Mouse (Mus musculus): ENCODE results near the gene Mybph.

Mybph gene

DNA sequence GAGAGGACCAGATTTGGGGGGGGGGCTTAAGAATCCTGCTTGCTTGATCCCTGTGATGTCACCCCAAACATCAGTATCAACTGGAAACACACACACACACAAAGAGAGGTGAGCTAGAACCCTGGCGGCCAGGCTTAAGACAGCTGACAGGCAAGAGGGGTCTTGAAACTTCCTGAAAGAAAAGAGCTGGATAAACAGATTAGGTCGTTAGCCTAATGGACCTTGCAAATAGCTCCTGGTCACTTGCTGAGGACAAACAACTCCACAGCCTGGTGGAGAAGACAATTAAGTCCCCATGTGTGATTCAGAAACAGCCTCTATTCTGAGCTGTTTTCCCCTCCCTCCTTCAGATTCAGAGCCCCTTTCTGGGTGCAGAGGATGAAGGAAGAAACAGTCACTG lies 18.4 kb downstream of the Mybph start:
- DNase-seq: no peak

DNA sequence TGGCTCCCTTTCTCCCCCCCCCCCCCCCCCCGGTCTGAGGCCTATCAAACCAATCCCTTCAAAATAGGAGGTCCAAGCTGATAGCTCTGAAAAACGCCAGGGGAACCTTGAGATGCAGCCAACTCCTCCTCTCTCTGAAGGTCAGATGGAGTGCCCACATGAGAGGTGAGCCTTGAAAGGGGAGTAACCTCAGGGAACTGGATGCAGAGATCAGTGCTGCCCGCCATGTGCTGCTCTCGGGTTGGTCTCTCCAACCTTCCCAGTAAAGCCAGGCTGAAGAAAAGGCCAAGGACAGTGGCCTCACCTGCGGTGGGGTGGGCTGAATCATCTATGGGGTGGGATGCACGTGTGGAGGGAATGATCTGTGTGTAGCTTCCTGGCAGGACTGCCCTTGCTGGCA lies 19.1 kb downstream of the Mybph start:
- DNase-seq: no peak

DNA sequence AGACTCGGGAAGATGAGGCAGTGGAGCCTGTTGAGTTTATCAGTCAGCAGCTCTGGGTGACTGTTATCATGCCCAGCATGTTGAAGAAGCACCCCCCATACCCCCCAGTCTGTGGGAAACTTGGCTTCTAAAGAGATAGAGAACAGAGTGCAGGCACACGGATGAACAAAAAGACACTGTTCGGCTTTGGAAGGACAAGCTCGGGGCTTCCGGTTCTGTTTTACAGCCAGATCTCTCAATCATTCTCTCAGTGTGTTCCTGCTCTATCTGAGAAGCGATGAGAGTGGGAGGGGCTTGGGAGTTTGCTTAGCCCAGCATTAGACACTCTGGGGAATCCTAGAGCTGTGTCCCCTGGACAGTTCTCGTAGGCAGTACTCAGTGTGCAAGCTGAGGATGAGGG lies 20.2 kb downstream of the Mybph start:
- no peak for DNase-seq

DNA sequence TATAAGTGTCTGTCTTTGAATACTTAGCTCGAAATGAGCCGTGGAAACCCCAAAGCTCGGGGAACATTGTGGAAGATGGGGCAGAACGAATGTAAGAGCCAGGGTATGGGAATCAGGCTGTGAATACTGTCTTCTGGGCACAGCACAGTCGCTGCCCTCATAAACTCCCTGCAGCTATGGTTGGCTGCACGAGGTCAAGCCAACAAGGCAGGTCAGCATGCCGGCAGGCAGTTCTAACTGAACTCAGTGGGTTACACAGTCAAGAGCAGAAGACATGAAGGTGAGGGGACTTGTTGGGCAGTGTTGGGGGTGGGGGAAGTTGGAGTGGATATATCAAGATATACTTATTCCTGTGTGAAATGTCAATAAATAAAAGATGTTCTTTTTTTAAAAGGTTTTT lies 21.8 kb downstream of the Mybph start:
- no peak for DNase-seq

DNA sequence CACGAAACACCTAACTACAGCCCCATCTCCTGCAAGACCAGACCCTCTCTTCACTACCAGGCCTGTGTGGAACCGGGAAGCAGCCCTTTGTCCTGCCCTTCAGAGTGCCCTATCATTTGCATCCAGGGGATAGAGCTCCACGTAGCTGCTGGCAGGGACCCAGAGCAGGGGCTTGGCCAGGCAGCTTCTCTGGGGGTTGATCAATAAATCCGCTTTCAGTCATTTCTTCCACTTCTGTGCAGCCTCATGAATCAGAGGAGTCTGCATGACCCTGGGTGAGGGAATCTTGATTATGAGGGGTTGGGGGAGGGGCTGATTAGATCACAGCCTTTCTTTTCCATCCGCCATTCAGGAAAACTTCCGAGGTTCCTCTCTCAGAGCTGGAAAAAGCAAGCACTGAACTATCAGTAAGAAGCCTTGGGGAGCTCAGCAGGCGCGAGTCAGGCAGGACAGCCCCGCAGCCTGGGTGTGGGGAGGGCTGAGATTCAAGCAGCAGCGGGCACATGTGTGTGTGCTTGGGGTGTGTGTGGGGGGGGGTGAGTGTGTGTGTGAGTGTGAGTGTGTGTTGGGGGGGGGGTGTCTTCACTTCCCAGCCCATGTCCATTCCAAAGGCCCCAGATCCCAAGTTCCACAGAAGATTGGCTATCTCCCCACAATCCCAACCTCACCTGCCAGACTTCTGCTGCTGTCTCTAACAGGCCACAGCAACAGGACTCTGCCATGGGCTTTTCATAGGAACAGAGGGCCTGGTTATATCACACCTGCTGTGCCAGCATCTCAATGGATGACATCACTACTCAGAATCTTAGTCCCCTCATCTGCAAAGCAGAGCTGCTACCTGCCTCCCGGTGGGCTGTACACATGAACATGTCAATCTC lies 22.7 kb downstream of the Mybph start:
- no peak for DNase-seq

DNA sequence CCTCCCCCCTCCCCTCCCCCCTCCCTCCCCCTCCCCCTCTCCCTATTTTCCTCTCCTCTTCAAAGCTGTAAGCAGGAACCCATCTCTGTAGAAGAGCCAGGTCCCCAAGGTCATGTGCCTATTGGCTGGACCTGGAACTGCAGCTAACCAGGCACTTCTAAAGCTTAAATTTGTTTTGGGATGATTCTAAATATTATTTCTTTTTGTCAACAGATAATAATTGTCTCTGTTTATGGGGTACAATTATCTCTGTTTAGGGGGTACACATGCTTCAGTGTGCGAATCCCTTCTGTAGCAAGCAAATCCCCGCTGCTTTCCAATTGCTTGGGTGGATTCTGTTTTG lies 23.4 kb downstream of the Mybph start:
- no peak for DNase-seq

DNA sequence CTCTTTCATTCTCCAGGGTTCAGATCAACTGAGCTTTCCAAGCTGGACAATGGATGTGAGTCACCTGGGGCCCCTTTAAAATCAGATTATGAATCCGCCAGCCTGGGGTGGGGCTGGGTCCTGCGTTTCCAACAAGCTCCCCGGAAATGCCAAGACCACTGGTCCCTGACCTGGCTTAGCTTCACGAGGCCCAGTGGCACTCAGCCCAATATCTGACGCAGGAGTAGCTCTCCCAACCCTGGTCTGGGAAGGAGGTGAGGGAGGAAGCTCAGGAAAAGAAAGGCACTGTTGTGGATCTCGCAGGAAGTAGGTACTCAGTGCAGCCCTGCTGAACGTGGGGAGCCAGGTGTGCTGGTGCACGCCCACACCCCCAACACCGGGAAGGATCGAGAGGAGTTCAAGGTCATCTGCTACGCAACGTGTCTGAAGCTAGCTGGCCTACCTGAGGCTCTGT lies 23.8 kb downstream of the Mybph start:
- DNase-seq: peak in 1 of 2 experiments; percentile 59

DNA sequence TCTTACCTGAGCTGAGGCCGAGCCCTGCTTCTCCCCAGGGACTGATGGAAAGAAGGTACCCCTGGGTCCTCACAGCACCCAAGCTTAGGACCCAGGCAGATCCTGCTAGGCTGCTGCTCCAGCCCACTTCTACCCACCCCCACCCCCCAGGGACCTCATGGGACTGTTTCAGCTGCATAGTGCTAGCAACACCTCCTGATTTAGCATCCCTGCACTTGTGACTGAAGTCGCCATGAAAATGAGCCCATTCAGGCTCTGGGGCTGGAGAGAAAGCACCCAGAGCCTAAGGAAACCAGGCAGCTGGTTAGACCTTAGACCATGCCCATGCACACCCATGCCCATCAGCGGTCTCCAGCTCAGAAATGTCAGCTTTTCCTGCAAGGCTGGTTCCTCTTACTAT lies 24.7 kb downstream of the Mybph start:
- DNase-seq: no peak

DNA sequence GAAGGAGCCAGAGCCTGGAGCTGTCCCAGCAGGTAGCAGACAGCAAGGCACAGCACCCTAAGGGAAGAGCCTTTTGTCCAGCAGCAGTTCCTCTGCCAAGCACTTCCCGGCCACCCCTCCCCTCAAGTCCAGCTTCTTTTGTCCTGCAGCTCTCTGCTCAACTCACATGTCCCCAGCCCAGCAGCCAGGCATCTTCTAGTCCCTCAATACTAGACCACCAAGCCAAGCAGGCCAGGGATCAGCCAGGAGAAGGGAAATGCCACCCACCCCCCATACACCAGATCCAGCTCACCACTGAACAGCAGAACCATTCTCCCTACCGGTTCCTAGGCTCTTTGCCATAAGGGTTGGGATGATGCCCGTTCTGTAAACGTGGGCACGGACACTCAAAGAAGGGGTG lies 26.4 kb downstream of the Mybph start:
- peak in 1 of 2 experiments; percentile 43 for DNase-seq

DNA sequence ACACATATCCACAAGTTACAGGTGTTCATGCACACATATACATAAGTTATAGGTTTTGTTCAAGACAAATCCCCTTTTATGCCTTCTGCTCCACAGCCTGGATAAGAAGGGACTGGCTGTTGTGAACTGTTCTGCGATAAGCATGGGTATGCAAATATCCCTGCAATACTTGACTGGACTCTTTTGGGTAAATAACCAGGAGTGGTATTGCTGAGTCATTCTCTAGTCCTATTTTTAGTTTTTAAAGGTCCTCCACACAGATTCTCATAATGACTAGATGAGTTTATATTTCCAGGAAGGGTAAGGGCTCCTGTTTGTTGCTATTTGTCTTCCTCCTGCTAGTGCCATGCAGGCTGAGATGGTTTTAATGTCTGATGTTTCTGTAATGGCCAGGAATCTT lies 27.9 kb downstream of the Mybph start:
- DNase-seq: no peak

DNA sequence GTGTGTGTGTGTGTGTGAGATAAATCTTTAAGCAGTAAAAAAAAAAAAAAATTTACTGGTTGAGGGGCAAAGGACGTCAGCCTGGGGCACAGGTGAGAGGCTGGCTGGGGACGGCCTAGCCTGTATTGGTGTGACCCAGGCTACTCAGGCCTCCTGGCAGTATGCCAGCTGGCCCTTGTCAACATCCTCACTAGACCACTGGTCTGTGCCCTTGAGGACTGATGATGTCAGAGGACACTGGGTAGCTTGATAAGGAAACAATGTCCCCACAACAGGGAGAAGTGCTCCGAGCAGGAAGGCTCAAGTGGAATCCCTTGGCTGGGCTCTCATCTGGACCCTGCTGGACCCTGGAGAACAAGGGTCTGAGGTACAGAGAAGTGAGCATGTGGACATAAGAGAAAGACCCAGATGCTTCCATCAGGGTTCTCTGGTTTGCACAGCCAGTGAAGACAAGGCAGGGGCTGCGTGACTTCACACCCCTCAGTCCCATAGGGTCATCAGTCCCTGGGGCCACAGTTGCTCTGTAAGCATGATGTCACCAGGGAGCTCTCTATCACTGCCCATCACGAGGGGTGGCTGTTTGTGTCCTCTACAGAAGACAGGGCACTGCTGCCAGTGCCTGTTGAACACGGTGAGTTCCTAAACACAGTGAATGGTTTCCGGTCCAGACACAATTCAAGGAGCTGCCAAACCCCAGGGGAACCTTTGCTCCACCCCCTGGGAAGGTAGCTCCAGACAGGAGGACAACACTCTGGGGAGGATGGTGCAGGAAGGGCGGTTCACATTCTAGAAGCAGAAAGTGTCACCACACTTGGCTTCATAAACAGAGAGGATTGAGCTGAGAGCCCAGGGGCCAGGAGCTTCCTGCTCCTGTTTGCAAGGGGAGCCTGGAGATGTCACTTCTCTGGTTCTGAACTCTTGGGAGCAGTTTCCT lies 29.1 kb downstream of the Mybph start:
- DNase-seq: peak in 1 of 2 experiments; percentile 48

DNA sequence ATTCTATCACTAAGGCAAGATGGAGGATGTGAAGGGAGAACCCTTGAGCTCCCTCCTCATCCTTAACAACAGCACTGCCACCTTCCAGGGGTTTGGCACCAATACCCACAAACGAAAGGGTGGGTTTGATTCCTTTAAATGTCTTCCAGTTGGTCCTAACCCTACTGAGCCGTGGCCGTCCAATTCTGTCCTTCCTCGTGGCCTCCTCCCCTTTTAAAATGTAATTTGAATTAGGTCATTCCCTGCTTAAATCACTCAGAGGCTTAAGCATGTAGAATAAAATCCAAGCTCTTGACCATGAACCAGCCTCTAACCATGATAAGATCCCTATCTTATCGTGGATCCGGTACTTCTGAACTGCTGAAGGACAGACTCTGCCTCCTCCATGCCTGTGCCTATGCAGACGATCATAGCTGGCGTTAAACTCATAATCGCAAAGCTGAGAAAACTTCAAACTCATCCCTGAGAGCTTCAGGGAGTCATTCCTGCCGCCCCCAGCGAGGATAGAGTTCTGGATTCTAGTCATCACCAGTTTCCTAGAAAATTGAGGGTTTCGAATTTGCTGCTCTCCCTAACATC lies 31.5 kb downstream of the Mybph start:
- DNase-seq: no peak

DNA sequence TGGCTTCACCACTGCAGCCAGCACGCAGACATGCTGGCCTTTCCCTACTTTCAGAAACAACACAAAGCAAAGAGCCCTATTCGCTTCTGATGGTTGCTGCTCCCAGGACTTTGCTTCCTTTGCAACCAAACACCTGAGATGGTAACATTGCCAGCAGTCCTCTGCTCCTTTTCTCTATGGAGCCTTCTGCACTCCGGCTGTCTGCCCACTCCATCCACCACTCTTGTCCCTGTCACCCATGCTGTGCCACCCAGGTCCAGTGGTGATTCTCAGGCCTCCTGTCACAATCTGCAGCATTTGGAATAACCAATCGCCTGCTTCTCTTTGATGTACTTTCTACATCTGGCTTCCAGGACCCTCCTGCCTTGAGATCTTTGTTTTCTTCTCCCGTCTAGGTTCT lies 32.1 kb downstream of the Mybph start:
- peak in 1 of 2 experiments; percentile 52 for DNase-seq

DNA sequence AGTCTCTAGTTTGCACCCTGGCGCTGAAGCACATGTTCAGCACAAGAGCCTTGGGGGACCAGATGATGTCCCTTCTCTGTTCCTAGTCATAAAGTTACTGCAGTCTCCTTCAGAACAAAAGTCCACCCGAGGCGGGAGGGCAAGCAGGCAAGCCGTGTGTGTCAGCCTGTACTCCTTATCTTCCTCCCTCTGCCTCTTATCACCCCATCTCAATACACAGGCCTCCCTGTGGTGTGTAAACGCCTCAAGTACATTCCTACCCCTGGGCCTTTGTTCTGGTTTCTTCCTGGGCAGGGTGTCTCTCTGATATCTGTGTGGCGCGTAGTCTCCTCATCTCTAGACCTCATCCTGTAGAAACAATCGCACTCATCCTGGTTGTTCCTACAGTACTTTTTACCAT lies 33.5 kb downstream of the Mybph start:
- DNase-seq: no peak

DNA sequence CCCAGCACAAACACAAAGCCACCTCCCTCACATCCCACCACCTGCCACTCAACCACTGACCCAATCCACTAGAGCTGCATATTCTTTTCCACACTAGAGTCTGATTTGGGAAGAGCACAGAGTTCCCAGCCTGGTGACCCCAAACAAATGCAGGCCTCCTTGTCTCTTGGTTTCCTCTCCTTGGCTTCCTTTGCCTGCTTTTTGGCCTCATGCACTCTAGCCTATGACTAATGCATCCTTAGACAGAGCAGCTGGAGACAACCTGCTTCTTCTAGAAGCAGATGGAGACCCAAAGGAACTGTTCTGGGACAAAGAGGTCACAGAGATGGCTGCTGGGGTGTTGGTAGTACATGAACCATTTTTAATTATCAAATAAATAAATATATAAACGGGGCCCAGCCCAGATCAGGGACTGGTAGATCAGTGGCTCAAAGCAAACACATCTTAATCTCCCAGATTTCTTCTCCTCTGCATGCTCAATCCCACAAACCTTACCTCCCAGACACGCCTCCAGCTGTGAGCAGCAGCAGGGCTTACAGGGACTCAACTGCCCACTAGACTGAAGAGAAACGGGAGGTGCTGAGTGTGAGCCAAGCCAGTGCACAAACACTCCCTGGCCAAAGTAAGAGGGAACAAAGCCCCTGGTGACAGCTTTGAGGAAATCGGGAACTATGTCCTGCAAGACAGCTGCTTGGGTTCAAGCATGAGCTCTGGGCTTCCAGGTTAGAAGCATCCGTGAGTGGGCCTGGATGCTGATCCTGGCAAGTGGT lies 36.7 kb downstream of the Mybph start:
- peak in 1 of 2 experiments; percentile 34 for DNase-seq

DNA sequence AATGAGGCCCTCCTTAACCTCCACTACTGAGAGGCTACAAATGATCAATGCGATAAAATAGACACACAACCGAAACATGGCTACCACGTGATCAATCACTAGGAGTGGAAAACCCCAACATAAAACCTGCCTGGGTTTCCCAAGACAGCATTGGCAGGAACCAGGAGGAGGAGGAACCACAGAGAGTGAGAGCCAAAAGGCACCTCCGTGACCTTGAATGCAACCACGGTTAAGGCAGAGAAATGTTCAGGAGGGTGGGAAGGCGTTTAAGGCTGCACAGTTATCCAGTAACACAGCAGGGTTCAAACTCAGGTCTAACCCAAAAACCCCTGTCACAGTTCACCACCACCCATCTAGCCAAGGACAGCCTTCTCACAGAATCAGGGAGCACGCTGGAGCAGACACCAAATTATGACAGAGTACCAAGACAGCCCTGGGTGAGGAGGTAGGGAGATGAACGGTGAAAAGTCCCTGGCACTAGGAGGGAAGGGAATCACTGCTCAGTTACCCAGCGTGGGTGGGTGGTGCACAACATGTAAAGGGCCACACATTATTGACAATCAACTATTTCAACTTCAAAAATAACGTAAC lies 37.5 kb downstream of the Mybph start:
- DNase-seq: peak in 1 of 2 experiments; percentile 52

DNA sequence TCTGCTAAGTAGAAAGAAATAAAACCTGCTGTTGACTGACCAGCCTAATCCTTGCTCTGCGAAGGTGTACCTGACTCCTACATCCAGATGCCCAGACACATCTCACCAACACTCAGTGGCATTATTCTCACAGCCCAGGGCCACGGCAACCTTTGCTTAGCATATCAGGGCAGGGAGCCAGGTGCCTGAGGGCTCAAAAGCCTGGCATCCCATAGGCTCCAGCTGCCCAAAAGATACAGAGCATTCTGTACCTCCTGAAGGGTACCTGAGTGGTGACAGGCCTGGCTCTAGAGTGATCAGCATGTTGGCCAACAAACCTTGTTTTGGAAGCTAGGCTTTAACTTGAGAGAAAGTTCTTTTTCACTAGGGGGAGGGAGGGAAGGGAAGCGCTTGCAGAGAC lies 38.0 kb downstream of the Mybph start:
- peak; percentile 76 to 80 for DNase-seq

DNA sequence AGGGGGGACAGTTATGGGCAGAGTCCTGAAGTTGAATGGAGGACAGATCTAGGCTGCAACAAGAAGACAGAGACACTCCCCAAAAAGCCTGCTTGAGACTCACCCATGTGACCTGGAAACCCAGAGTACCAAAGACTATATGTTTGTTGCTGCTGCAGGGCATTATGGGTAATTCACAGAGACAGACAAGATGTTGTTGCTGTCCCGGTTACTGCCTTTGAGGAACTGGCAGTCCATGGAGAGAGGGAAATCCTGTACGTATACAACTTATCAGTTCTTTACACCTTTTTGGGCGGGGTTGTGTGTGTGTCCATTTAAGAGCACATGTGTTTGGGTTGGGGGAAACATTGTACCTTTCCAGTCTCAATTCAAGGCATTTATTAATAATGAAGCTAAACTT lies 38.4 kb downstream of the Mybph start:
- peak in 1 of 2 experiments; percentile 29 for DNase-seq

DNA sequence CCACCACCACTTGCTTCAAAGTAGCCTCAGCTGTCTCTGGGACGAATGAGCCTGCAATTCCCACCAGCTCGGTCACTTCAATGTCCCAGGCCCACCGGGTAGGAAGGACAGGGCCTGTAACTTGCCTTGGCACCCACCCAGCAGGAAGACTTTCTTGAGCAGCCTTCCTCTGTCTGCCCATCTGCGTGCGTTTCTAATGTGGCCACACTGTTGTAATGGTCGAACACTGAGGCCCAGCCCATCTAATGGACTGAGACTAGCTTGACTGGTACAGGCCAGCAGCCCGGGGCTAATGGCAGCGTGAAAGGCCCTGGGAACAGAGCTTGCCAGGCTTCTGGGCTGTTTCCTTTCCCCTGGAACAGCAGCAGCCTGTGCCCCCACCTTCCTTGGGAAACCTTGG lies 39.1 kb downstream of the Mybph start:
- peak; percentile 49 to 64 for DNase-seq

DNA sequence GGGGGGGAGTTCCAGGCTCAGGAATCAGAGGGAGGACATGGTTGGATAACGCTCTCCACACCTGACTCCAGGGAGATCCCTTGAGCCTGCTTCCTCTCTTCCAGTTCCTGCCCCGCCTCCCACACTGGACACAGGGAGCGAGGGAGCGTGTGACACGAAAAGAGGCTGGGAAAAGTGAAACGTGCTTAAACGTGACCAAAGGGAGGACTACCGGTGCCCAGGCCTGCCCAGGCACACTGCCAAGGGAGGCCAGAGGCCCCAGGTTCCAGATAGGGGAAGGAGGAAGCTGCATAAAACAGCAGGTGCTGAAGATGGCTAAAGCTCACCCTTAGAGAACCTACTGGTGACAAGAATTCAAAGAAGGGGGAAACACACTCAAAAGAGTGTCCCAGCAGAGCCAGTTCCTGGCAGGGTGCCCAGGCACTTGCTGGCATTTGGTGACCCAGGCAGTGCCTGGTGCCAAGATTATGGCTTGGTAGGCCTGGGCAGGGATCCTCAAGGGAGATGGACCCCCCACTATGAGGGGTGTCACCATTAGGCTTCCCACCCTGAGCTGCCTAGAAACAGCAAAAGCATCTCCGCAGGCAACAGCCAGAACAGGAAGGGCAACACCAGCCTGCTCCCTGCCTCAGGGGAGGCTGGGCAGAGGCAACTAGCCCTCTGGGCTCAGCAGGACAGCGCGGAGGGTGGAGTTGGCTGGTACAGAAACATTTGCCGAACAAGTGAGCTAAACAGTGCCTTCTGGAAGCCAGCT lies 39.7 kb downstream of the Mybph start:
- DNase-seq: peak; percentile 77 to 81

DNA sequence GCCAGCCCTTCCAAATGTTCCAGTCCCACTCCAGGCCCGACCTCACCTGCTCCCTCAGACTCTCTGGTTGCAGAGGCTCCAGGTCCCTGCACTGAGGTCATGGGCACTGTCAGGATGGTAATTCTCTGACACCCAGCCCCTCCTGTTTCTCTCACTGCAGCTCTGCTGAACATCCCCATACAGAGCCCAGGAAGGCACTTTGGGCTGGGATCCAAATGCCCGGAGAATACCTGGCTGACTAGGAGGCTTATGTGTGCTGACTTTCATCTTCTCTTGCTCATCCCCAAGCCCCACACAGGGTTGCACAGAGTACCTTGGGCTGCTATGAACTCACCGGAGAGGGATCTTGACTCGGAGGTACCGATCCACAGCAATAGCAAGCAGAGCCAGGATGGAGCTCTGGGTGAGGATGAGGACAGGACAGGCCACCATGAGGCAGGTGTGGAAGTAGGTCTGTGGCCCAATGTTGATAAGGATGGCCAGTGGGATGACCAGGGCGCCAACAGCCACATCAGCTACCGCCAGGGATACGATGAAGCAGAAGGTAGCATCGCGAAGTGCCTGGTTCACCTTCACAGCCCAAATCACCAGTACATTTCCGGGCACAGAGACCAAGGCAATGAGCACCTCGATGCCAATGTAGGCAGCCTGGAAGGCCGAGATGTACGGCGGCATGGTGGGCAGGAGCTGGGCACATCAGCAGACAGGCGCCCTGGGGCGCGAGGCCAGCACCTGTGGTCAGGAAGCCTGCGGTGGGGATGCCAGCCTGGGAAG lies 40.6 kb downstream of the Mybph start:
- DNase-seq: peak; percentile 71 to 77

All from cerebellum, adult 18-20 months (tissue).